Mouse (Mus musculus) myocyte (in vitro differentiated cells): Measurements from ENCODE around the gene Sash1.

Experiments
- E2F4 ChIP-seq: IDR thresholded peaks from one replicate; pipeline ENCODE4 v1.6.1; 2011; ENCODE audit warnings: mild to moderate bottlenecking, control low read depth, moderate library complexity; ENCODE audit not compliant: insufficient read depth
- MAX ChIP-seq: IDR thresholded peaks from one replicate; pipeline ENCODE4 v1.6.1; 2011; ENCODE audit warnings: low read depth, mild to moderate bottlenecking, control low read depth
- POLR2A ChIP-seq: IDR thresholded peaks from one replicate; pipeline ENCODE4 v1.6.1; 2011; ENCODE audit warnings: low read depth, mild to moderate bottlenecking, control low read depth, moderate library complexity; ENCODE audit not compliant: insufficient read length
- TCF12 ChIP-seq: IDR thresholded peaks from one replicate; pipeline ENCODE4 v1.6.1; 2011; ENCODE audit warnings: mild to moderate bottlenecking, control low read depth; ENCODE audit not compliant: poor library complexity, insufficient read depth, severe bottlenecking
- USF1 ChIP-seq: IDR thresholded peaks from one replicate; pipeline ENCODE4 v1.6.1; 2011; ENCODE audit warnings: low read depth, mild to moderate bottlenecking, control low read depth, moderate library complexity

DNA sequence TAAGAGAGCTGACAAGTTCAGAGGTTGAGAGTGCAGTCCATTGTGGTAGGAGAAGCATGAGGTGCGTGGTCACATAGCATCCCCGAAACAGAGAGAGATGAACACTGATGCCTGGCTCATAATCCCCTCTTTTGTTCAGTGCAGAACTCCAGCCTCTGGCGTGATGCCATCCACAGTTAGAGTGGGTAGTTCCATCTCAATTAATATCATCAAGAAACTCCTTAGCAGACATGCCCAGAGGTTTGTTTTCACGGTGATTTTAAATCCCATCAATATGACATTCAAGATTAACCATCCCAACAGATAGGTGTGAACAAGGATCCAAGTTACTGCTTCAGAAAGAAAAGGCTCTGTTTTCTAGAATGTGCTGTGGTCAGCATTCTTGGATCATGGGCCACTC is 192.3 kb downstream of the Sash1 start:
- TF ChIP-seq MAX (no peak), E2F4 (no peak), TCF12 (no peak), POLR2A (no peak), USF1 (no peak)
